Mouse (Mus musculus) kidney, adult 2 months (tissue): ENCODE measurements around the gene Ramac.

Experiments
- CTCF ChIP-seq: fragments of 200-500 bp; conservative IDR thresholded peaks from 2 replicates; pipeline ENCODE4 v1.5.1; 2011; ENCODE audit warnings: low read depth, mild to moderate bottlenecking, control low read depth, low read length, moderate library complexity, mixed read lengths; ENCODE audit not compliant: insufficient read depth, insufficient read length
- POLR2A ChIP-seq: fragments of 200-500 bp; IDR thresholded peaks from one replicate; pipeline ENCODE4 v1.6.1; 2011; ENCODE audit warnings: low read depth, low read length, control low read depth

GRCm38 (mm10) chr7:81772786-81773539, 10.2 kb downstream of the Ramac start:
- TF ChIP-seq CTCF (no peak), POLR2A (no peak)
